Comparison of ENCODE assay signal across 12 mouse cellular contexts in genomic region chr8:126763600-126763999, GRCm38 (mm10).
DNase-seq lines count a peak whose midpoint lies in the region; ATAC-seq and TF ChIP-seq lines count a peak whose summit lies in the region.
"Had no signal": no experiment of that assay in that cellular context is flagged by ENCODE, and none has a peak within 500 bp of the region (broad histone marks: within the 10 kb centered on the region; RNA-seq: fewer than 3 reads in every experiment).

No protein-coding gene starts in this region.

- intact Hi-C loops in heart, adult 2 months (cut with DNase I): no loop called here
- intact Hi-C loops in heart, postnatal 25 days (cut with DNase I): no loop called here
- intact Hi-C loops in heart, postnatal 14 days (cut with DNase I): no loop called here

- no peak for TF ChIP-seq POLR2A in heart, adult 2 months (IDR thresholded peaks at IDR 0.05; ENCODE audit: insufficient read depth, low read depth, low read length)

- TF ChIP-seq CTCF in heart, adult 2 months (IDR thresholded peaks at IDR 0.05): no peak

- 48% methylated on average over 7 of the region's 7 CpGs for WGBS in heart, adult 2 months

- H3K79me2 ChIP-seq in heart, adult 2 months (replicated peaks; ENCODE audit: control insufficient read depth, insufficient read depth, low read length): no peaks in the 10 kb centered on the region

- H3K4me1 ChIP-seq in heart, adult 2 months (ENCODE audit: control insufficient read depth, insufficient read depth, low read length): peaks cover 16% of the 10 kb centered on the region
- H3K4me1 ChIP-seq: midbrain, embryonic 12.5 days had no signal

- no peaks in the 10 kb centered on the region for H3K27me3 ChIP-seq in heart, adult 2 months (ENCODE audit: control insufficient read depth, insufficient read depth, low read length)
- H3K27me3 ChIP-seq: midbrain, embryonic 12.5 days; neural tube, embryonic 15.5 days had no signal

- H3K36me3 ChIP-seq in heart, adult 2 months (ENCODE audit: control insufficient read depth, insufficient read depth, low read length): peaks cover 7% of the 10 kb centered on the region
- H3K36me3 ChIP-seq: midbrain, embryonic 12.5 days; neural tube, embryonic 15.5 days had no signal

- no peak overlapping the region for H3K4me3 ChIP-seq in heart, adult 2 months
- H3K4me3 ChIP-seq: midbrain, embryonic 12.5 days; neural tube, embryonic 15.5 days had no signal

- H3K9ac ChIP-seq in heart, adult 2 months (ENCODE audit: low read depth, low read length): no peak overlapping the region
- H3K9ac ChIP-seq: midbrain, embryonic 12.5 days; neural tube, embryonic 15.5 days had no signal

- peak in 1 of 2 experiments; percentile 75 for DNase-seq in heart, adult 2 months
- DNase-seq in heart, postnatal 25 days (ENCODE audit: low spot score): no peak
- peak; percentile 64 to 67 for DNase-seq in right cerebral cortex, postnatal 10 days (ENCODE audit: low spot score in 2 of 2)
- DNase-seq in right cerebral cortex, postnatal 4 days: no peak
- peak; percentile 56 to 57 for DNase-seq in heart, postnatal 14 days
- no peak for DNase-seq in embryo, embryonic 10.5 days (ENCODE audit: low spot score)
- no peak for DNase-seq in cerebellum, postnatal 4 days (ENCODE audit: low spot score in 2 of 2)
- DNase-seq: cerebellum, adult 11-12 months had no signal

- 0 out of 2 replicates have a peak, but pooled peaks have one; percentile 25 for TF ChIP-seq EP300 in heart, adult 2 months (IDR thresholded peaks at IDR 0.05; ENCODE audit: insufficient read depth, low read depth, low read length)

- peak overlapping the region; percentile 23; the same call in 1 of the 2 replicates for H3K27ac ChIP-seq in heart, adult 2 months
- H3K27ac ChIP-seq: midbrain, embryonic 12.5 days; neural tube, embryonic 15.5 days had no signal

- no peak for ATAC-seq in erythroblast, adult 5-6 weeks (replicated peaks; ENCODE audit: low FRiP score, poor library complexity, severe bottlenecking)
- ATAC-seq: hindbrain, embryonic 16.5 days had no signal

Comparison
In these comparisons a context has a peak if more than half of its experiments do, and no peak if none do; other contexts are left out.
1. DNase-seq: peak in right cerebral cortex, postnatal 10 days (2 of 2) and heart, postnatal 14 days (2 of 2); none in heart, postnatal 25 days (single experiment), right cerebral cortex, postnatal 4 days (single experiment), embryo, embryonic 10.5 days (single experiment) and cerebellum, postnatal 4 days (0 of 2).